Mouse (Mus musculus): ENCODE data around the gene Nmu. TPM values are rescaled to one million over a fixed set of nuclear protein-coding genes. Genes with fewer than 3 reads are reported as not detected.
A peak's percentile ranks its signal among the peaks of the same experiment; 100 is the strongest.

The Nmu gene
- total RNA-seq (2022): not detected

- no peak for DNase-seq (ENCODE audit: low spot score)
These were observed at the start of gene Nmu for GRCm38 (mm10) chr5:76363453-76364104. Gene Nmu, minus strand, starts transcription at chr5:76363788.

GRCm38 (mm10) chr5:76411697-76412096 is 48.1 kb upstream of the Nmu start:
- no peak for DNase-seq (ENCODE audit: low spot score)

- no peak for DNase-seq (ENCODE audit: low spot score)
These were observed 30.8 kb upstream of the Nmu start for GRCm38 (mm10) chr5:76394382-76394781.

- DNase-seq (ENCODE audit: low spot score): no peak
These were observed 25.6 kb upstream of the Nmu start for GRCm38 (mm10) chr5:76389041-76389795.

- DNase-seq (ENCODE audit: low spot score): no peak
These were observed 24.9 kb upstream of the Nmu start for GRCm38 (mm10) chr5:76388474-76388873.

- DNase-seq (ENCODE audit: low spot score): no peak
These were observed 20.1 kb upstream of the Nmu start for GRCm38 (mm10) chr5:76383673-76384072.

- no peak for DNase-seq (ENCODE audit: low spot score)
These were observed 18.2 kb upstream of the Nmu start for GRCm38 (mm10) chr5:76381836-76382235.

- DNase-seq (ENCODE audit: low spot score): no peak
These were observed 15.6 kb upstream of the Nmu start for GRCm38 (mm10) chr5:76379216-76379615.

GRCm38 (mm10) chr5:76369215-76369840 is 5.7 kb upstream of the Nmu start:
- no peak for DNase-seq (ENCODE audit: low spot score)

- DNase-seq (ENCODE audit: low spot score): no peak
These were observed 1.8 kb upstream of the Nmu start for GRCm38 (mm10) chr5:76365406-76365805.

GRCm38 (mm10) chr5:76360786-76361185 is 2.8 kb downstream of the Nmu start:
- no peak for DNase-seq (ENCODE audit: low spot score)

- no peak for DNase-seq (ENCODE audit: low spot score)
These were observed 3.5 kb downstream of the Nmu start for GRCm38 (mm10) chr5:76360057-76360456.

- DNase-seq (ENCODE audit: low spot score): no peak
These were observed 11.5 kb downstream of the Nmu start for GRCm38 (mm10) chr5:76351953-76352611.

GRCm38 (mm10) chr5:76351537-76351936 is 12.1 kb downstream of the Nmu start:
- DNase-seq (ENCODE audit: low spot score): no peak

- DNase-seq (ENCODE audit: low spot score): no peak
These were observed 17.5 kb downstream of the Nmu start for GRCm38 (mm10) chr5:76346137-76346536.

GRCm38 (mm10) chr5:76340931-76341330 is 22.7 kb downstream of the Nmu start:
- no peak for DNase-seq (ENCODE audit: low spot score)

- no peak for DNase-seq (ENCODE audit: low spot score)
These were observed 26.5 kb downstream of the Nmu start for GRCm38 (mm10) chr5:76337100-76337499.

GRCm38 (mm10) chr5:76333833-76334232 is 29.8 kb downstream of the Nmu start:
- DNase-seq (ENCODE audit: low spot score): no peak

- no peak for DNase-seq (ENCODE audit: low spot score)
These were observed 32.6 kb downstream of the Nmu start, which contains the start of gene Pdcl2 for GRCm38 (mm10) chr5:76330953-76331352. Gene Pdcl2, minus strand, starts transcription at chr5:76331156.

- DNase-seq (ENCODE audit: low spot score): peak; percentile 11
These were observed 36.3 kb downstream of the Nmu start for GRCm38 (mm10) chr5:76327296-76327695.

- DNase-seq (ENCODE audit: low spot score): no peak
These were observed 38.5 kb downstream of the Nmu start for GRCm38 (mm10) chr5:76325113-76325512.
